Mouse (Mus musculus): Measurements from ENCODE around the gene Usp6nl.

DNA sequence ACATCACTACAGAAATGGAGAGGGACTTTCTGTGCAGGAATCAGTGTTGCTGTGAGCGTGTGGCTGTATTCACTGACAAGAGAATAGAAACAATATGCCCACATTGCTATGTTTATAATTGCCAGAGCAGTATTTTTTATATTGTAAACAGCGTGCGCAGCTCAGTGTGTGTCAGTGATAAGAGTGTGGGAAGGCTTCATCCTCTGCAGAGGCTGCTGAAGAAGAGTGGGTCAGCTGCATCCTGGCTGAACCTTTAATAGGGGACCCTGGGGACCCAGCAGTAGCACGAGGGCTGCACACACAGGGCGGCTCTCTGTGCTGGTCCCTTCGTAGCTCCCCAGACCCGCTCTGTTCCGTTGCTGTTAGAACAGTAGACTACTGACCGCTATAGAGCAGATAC is 119.2 kb downstream of the Usp6nl start:
- TF ChIP-seq CTCF (IDR thresholded peaks at IDR 0.05; ENCODE audit: extremely low read depth, insufficient read depth, low read length) = no peak
- no peak for TF ChIP-seq POLR2A (IDR thresholded peaks at IDR 0.05; ENCODE audit: extremely low read depth, insufficient read depth, low read length)

All from cortical plate, adult 2 months (tissue).